Mouse (Mus musculus) olfactory bulb, adult 2 months (tissue): ENCODE measurements around the gene Prps1l1. TPM values are rescaled to one million over a fixed set of nuclear protein-coding genes. Genes with fewer than 3 reads are reported as not detected.

Source experiments
- H3K27ac ChIP-seq: fragments of 200-500 bp; 2 replicates; pipeline ENCODE4 v1.5.1; 2012; ENCODE audit warnings: low read depth, low read length; ENCODE audit not compliant: insufficient read depth
- H3K4me1 ChIP-seq: fragments of 200-500 bp; 2 replicates; pipeline ENCODE4 v1.6.1; 2012; ENCODE audit warnings: low read length; ENCODE audit not compliant: control insufficient read depth, insufficient read depth
- H3K4me3 ChIP-seq: fragments of 200-500 bp; 2 replicates; pipeline ENCODE4 v1.5.1; 2012; ENCODE audit warnings: mild to moderate bottlenecking, low read depth, low read length, moderate library complexity; ENCODE audit not compliant: insufficient read depth
- CTCF ChIP-seq: fragments of 200-500 bp; IDR thresholded peaks from 2 replicates; pipeline ENCODE4 v1.5.1; 2012; ENCODE audit warnings: low read depth, mild to moderate bottlenecking, low read length, moderate library complexity; ENCODE audit not compliant: insufficient read depth
- POLR2A ChIP-seq: fragments of 200-500 bp; IDR thresholded peaks from 2 replicates; pipeline ENCODE4 v1.6.1; 2012; ENCODE audit warnings: mild to moderate bottlenecking, low read depth, low read length, moderate library complexity; ENCODE audit not compliant: insufficient read depth
- whole genome bisulfite sequencing: fragments of 180-500 bp; shearing (Covaris S2); methylation state at CpG from one replicate; pipeline ENCODE4 v1.1.7; 2018; 5-methylcytosine and 5-hydroxymethylcytosine counted together
- polyA plus RNA-seq: library from polyadenylated mRNA; stranded (reverse); fragments of >200 nt; gene quantifications from 2 replicates; pipeline ENCODE4 v1.2.4, GENCODE M21; 2012; ENCODE audit warnings: low replicate concordance; ENCODE audit not compliant: missing spikeins, insufficient read depth, insufficient read length

The Prps1l1 gene
- polyA plus RNA-seq, 1 experiment = not detected

- no peak overlapping the region for H3K27ac ChIP-seq
- H3K4me3 ChIP-seq = no peak overlapping the region
- no peak for TF ChIP-seq CTCF
- TF ChIP-seq POLR2A = no peak
- no peaks in the 10 kb centered on the region for H3K4me1 ChIP-seq
- WGBS = 60% methylated on average over 12 of the region's 12 CpGs
These were observed 14.4 kb downstream of the Prps1l1 start for GRCm38 (mm10) chr12:34998778-34999467.

- H3K4me3 ChIP-seq = no peak overlapping the region
- TF ChIP-seq POLR2A (no peak), CTCF (no peak)
- no peak overlapping the region for H3K27ac ChIP-seq
- H3K4me1 ChIP-seq = no peaks in the 10 kb centered on the region
- 70% methylated on average over 4 of the region's 4 CpGs for WGBS
These were observed 15.8 kb downstream of the Prps1l1 start for GRCm38 (mm10) chr12:35000323-35000722.

GRCm38 (mm10) chr12:35005748-35006147 is 21.2 kb downstream of the Prps1l1 start:
- Histone ChIP-seq H3K27ac (no peak overlapping the region), H3K4me3 (no peak overlapping the region), H3K4me1 (no peaks in the 10 kb centered on the region)
- TF ChIP-seq CTCF (no peak), POLR2A (no peak)

- WGBS = 81% methylated on average over 1 of the region's 1 CpGs
- H3K4me3 ChIP-seq = no peak overlapping the region
- TF ChIP-seq POLR2A (no peak), CTCF (no peak)
- H3K4me1 ChIP-seq = no peaks in the 10 kb centered on the region
- H3K27ac ChIP-seq = no peak overlapping the region
These were observed 23.3 kb downstream of the Prps1l1 start for GRCm38 (mm10) chr12:35007851-35008250.

- no peak overlapping the region for H3K4me3 ChIP-seq
- no peak overlapping the region for H3K27ac ChIP-seq
- TF ChIP-seq POLR2A (no peak), CTCF (no peak)
- H3K4me1 ChIP-seq = no peaks in the 10 kb centered on the region
- 30% methylated on average over 11 of the region's 11 CpGs for WGBS
These were observed 24.0 kb downstream of the Prps1l1 start for GRCm38 (mm10) chr12:35008340-35009137.

DNA sequence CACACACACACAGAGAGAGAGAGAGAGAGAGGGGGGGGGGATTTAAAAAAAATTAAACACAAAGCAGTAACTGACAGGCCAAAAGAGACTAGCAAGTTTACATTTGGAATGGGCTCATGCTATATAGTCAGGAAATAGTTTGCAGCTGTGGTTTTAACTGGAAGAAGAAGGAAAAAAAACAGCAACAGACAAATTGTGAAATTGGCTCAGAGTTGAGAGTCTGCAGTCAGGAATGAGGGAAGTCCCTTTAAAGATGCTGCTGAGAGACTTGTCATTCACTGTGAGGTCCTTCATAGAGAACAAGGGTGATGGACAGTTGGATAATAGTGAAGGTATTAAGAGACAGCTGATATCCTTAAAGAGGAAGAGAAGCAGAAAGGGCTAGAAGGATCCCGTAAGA is 26.9 kb downstream of the Prps1l1 start:
- Histone ChIP-seq H3K27ac (no peak overlapping the region), H3K4me1 (no peaks in the 10 kb centered on the region), H3K4me3 (no peak overlapping the region)
- 93% methylated on average over 1 of the region's 1 CpGs for WGBS
- no peak for TF ChIP-seq POLR2A
- TF ChIP-seq CTCF = no peak

GRCm38 (mm10) chr12:35013950-35014349 is 29.4 kb downstream of the Prps1l1 start:
- 86% methylated on average over 2 of the region's 2 CpGs for WGBS
- no peak overlapping the region for H3K4me3 ChIP-seq
- no peaks in the 10 kb centered on the region for H3K4me1 ChIP-seq
- TF ChIP-seq POLR2A = no peak
- H3K27ac ChIP-seq = no peak overlapping the region

DNA sequence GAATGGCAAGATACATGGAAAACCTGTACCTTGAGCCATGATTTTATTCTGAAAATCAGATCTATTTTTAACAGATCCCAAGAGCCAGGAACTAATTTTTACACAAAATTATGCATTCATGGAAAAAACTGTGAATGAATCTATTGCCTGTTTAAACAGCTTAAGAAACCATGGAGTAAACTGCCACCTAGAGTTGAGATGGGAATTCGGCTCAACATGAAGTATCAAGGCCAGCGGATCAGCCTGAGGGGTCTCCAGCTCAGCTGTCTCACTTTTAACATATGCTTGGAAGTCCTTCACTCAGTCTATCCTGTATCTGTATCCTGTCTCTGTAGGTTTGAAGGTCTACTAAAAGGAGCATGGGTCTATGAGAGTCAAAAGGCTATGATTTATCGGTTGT is 31.5 kb downstream of the Prps1l1 start:
- TF ChIP-seq POLR2A (no peak), CTCF (no peak)
- Histone ChIP-seq H3K27ac (no peak overlapping the region), H3K4me1 (no peaks in the 10 kb centered on the region), H3K4me3 (no peak overlapping the region)
- WGBS = 45% methylated on average over 3 of the region's 3 CpGs

DNA sequence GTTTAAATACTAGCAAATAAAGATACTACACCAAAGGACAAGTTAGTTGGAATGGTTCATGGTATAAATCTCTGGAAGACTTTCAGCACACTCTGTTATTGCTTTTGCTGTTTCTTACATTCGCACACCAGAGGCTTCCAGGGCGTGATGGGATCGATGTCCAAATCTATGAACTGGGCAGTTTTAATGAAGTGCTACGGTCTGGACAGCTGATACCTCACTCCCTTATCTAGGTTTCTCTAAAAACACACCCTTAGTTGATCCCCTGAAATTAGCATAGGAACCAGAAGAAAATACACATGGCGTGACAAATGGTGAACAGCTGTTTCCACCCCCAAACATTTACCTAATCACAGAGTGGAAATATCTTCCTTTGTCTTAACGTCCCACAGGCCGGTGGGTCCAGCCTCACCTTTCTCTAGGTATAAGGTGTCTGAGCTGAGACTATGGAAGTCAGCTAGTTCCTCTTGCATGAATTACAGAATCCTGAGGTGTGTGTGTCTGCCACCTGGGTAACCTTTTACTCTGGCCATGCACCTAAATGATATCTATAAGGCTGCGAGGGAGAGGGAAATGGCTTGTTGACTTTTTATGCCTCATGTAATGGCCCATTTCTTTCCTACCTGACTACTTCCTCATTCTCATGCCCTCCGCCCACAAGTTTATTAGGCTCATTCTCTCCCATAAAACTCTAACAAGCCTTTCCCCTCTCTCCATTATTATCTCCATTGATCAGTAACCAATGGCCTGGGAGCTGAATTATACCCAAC is 32.1 kb downstream of the Prps1l1 start:
- no peak for TF ChIP-seq POLR2A
- TF ChIP-seq CTCF = no peak
- WGBS = 92% methylated on average over 9 of the region's 9 CpGs
- no peaks in the 10 kb centered on the region for H3K4me1 ChIP-seq
- H3K27ac ChIP-seq = no peak overlapping the region
- no peak overlapping the region for H3K4me3 ChIP-seq
